Mouse (Mus musculus): ENCODE results near the gene Atg16l1.

Gene Atg16l1

DNA sequence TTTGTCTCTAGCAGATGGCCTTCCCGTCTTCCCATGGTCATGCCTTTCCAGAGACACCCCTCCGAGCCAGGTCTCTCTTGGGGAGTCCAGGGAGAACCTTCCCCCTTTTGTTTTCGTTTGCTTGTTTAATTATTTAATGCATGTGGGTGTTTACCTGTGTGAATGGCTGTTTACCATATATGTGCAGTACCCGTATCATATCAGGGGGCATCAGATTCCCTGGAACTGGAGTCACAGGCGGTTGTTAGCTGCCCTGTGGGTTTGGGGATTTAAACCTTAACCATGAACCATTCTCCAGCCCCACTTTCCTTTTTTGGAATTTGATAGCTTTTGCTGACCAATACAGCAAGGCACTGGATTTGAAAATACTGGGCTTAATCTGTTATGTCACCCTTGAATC, 69.6 kb downstream of the Atg16l1 start:
- in situ Hi-C loops (cut with MboI; ENCODE audit: low pct_unique_long_range_greater_than_20kb in 1 of 2, low sequenced_read_pairs in 2 of 2, unreplicated experiment in 1 of 2) = loop anchor here in 1 of 2 experiments (10.0 kb wide), 1 partner anchor 130 kb away; no protein-coding TSS in a partner anchor

DNA sequence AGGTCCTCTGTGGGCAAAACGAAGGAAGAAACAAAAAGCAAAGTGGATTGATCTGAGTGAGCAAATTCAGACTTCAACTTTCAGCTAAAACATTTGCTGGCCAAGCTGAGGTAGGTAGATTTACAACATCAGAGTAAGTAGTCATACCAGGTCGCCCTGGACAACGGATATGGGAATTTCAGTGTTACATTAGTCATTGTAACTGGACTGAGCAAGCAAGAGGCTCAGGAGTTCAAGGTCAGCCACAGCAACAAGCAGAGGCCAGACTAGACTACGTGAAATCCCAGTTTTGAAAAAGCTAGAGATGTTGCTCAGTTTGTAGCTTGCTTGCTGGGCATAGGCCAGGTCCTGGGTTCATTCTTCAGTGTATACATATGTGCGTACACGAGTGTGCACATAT, 70.3 kb downstream of the Atg16l1 start:
- in situ Hi-C loops (cut with MboI; ENCODE audit: low pct_unique_long_range_greater_than_20kb in 1 of 2, low sequenced_read_pairs in 2 of 2, unreplicated experiment in 1 of 2) = loop anchor here in 1 of 2 experiments (10.0 kb wide), 1 partner anchor 129 kb away; no protein-coding TSS in a partner anchor

DNA sequence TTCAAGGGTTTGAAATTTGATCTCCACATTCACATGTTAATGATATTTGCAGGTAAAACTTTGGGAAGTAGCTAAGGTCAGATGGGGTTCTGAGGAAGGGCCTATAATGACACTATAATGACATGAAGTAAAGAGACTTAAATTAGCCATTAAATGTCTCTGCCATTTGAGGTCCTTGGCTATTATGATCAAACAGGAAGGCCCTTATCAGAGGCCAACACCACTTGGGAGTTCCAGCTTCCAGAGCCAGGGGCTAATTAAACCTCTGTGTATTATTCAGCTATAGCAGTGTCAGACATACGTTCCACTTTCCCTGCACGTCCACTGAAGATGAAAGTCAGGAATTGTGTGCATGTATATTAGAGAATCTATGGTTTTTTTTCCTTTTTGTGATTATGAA, 70.8 kb downstream of the Atg16l1 start:
- in situ Hi-C loops (cut with MboI; ENCODE audit: low pct_unique_long_range_greater_than_20kb in 1 of 2, low sequenced_read_pairs in 2 of 2, unreplicated experiment in 1 of 2) = loop anchor here in 1 of 2 experiments (10.0 kb wide), 1 partner anchor 128 kb away; no protein-coding TSS in a partner anchor

DNA sequence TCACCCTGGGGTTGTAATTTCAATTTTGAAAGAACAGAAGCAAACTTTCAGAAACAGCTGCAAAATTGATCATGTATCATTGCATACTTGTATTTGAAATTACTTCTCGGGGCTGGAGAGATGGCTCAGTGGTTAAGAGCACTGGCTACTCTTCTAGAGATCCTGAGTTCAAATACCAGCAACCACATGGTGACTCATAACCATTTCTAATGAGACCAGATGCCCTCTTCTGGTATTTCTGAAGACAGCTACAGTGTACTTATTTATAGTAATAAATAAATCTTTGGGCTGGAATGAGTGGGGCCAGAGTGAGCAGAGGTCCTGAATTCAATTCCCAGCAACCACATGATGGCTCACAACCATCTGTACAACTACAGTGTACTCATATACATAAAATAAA, 71.8 kb downstream of the Atg16l1 start:
- in situ Hi-C loops (cut with MboI; ENCODE audit: low pct_unique_long_range_greater_than_20kb in 1 of 2, low sequenced_read_pairs in 2 of 2, unreplicated experiment in 1 of 2) = loop anchor here in 1 of 2 experiments (10.0 kb wide), 1 partner anchor 127 kb away; no protein-coding TSS in a partner anchor

DNA sequence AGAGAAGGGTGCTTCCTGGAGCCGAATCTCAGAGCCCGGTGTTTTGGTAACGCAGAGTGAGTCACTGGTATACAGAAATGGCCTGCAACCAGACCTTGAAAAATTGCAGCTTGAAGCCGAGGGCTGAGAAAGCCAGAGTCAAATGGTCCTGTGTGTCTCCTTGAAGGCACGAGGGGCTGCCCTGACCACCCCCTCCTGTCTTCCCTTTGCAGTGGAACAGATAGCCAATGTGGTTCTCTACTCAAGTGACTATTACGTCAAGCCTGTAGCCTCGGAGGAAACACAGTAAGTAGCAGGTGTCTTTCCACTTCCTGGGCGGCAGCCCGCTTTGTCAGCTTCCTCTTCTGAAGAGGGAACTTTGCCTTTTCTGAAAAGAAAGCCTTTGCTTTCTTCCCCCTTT, 72.5 kb downstream of the Atg16l1 start:
- in situ Hi-C loops (cut with MboI; ENCODE audit: low pct_unique_long_range_greater_than_20kb in 1 of 2, low sequenced_read_pairs in 2 of 2, unreplicated experiment in 1 of 2) = loop anchor here in 1 of 2 experiments (10.0 kb wide), 1 partner anchor 127 kb away; no protein-coding TSS in a partner anchor

DNA sequence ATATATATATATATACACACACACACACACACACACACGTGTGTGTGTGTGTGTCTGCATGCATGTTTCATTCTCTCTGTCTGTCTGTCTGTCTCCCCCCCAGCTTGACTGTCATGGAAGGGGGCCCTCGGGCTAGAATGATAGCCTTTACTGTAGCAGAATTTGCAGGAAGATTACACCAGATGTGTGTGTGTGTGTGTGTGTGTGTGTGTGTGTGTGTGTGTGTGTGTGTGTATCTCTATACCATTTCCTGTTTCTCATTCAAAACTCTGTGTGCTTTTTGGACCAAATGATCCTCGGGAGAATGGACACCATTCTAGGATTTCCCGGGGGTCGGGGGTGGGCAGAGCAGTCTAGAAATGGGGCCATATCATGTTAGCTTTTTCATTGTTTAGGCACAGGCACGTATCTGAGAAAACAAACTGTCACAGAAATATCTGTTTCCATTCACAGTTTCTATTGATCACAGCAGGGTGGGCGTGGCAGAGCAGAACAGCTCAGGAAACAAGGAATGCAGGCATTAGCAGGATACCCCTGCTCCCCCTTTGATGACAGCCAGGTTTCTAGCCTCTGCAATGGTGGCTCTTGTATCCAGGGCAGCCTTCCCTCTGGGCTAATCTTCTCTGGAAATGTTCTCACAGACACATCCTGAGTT, 73.4 kb downstream of the Atg16l1 start:
- in situ Hi-C loops (cut with MboI; ENCODE audit: low pct_unique_long_range_greater_than_20kb in 1 of 2, low sequenced_read_pairs in 2 of 2, unreplicated experiment in 1 of 2) = loop anchor here in 1 of 2 experiments (10.0 kb wide), 1 partner anchor 126 kb away; no protein-coding TSS in a partner anchor

DNA sequence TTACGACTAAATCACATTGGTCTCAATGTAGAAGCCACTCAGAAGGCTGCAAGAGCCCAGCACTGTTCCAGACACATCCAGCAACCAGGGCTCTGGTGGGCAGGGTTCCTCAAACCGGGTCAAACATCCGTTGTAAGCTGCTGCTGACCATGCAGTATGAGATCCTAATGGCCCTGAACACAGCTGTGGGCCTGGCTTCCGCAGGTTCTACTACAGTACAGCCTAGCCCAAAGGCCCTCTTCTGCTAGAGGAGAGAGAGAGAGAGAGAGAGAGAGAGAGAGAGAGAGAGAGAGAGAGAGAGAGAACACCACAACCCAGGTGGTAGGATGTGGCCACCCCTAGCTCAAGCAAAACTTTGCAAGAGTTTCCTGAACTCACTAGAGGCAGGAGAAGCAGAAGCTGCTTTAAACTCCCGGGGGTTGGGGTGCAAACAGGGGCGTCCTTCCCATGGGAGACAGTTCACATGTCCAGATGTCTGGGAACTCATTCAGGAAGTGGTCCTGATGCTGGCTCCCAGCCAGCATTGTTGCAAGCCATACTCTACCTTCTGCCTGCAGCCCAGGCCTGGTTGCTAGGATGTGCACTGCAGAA, 74.0 kb downstream of the Atg16l1 start:
- in situ Hi-C loops (cut with MboI; ENCODE audit: low pct_unique_long_range_greater_than_20kb in 1 of 2, low sequenced_read_pairs in 2 of 2, unreplicated experiment in 1 of 2) = loop anchor here in 1 of 2 experiments (10.0 kb wide), 1 partner anchor 125 kb away; no protein-coding TSS in a partner anchor

DNA sequence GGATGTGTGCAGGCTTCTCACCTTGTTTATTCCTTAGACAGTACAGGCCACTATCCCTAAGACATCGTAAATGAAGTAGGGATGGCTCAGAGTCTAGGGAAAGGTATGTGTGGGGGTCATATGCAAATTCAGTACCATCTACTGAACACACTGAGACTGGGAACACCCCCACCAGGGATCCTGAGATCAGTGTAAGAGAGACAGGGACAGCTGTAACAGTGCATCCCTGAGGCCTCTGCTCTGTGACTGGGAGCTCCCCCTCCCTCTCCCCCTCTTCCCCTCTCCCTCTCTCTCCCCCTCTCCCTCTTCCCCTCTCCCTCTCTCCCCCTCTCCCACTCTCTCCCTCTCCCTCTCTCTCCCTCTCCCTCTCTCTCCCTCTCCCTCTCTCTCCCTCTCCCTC, 80.8 kb downstream of the Atg16l1 start:
- in situ Hi-C loops (cut with MboI; ENCODE audit: low pct_unique_long_range_greater_than_20kb in 1 of 2, low sequenced_read_pairs in 2 of 2, unreplicated experiment in 1 of 2) = no loop called here

DNA sequence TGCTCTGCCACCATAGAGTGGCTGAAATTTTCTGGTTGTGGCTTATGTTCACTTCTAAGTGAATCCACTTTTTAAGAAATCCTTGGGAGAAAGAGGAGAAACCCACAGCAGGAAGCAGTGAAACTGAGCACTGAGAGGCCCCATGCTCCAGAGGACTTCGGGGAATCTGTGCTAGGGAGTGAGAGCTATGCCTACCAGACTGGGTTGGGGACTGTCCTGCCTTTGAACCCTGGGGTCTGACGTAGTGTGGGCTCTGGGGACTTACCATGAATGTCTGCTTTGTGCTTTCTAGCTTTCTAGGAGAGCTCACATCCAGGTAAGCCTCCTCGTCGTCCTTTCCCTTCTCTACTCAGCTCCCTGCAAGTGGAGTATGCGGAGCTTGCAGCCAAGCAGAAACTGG, 81.3 kb downstream of the Atg16l1 start:
- in situ Hi-C loops (cut with MboI; ENCODE audit: low pct_unique_long_range_greater_than_20kb in 1 of 2, low sequenced_read_pairs in 2 of 2, unreplicated experiment in 1 of 2) = no loop called here

DNA sequence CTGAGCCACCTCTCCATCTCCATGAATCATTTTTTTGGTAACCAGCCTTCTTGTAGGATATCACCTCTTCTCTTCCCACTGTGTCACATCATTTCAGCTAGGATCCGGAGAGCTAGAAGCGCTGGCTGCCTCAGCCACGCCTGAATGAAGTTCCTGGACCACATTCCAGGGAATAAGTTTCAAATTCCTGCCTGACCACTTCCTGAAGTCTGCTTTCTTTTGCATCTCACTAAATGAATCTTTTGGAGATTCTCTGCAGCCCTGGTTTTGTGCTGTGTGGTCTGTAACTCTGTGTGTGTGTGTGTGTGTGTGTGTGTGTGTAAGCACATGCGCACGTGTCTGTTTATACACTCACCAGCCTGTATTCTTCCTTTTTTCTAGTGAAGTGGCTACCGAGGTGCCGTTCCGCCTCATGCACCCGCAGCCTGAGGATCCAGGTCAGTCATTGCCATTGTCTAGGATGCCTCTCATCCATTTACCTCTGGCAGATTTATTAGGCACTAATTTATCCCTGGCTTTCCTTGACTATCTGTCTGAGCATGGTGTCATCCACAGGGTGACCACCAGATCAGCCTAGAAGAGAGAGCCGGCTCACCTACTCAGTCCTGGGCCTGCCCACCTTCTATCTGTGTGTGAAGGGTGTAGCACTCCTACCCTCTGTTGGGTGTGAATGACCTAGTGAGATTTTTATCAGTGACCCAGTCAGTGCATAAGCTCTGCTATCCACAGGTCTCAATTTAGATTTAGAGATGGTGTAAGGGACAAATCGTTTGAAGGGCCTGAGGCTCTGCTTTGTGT, 84.9 kb downstream of the Atg16l1 start:
- in situ Hi-C loops (cut with MboI; ENCODE audit: low pct_unique_long_range_greater_than_20kb in 1 of 2, low sequenced_read_pairs in 2 of 2, unreplicated experiment in 1 of 2) = no loop called here

All from mouse embryonic stem cell (cell line).